Mouse (Mus musculus) adipocyte (in vitro differentiated cells): Measurements from ENCODE around the gene Gpcpd1.

ENCODE experiments used
- DNase-seq: peaks from one replicate; pipeline ENCODE4 v3.0.0-alpha.2; 2016; ENCODE audit warnings: low spot score

The Gpcpd1 gene

GRCm38 (mm10) chr2:132586006-132586405, 1.5 kb downstream of the Gpcpd1 start:
- no peak for DNase-seq

GRCm38 (mm10) chr2:132584191-132584590, 3.3 kb downstream of the Gpcpd1 start:
- no peak for DNase-seq

GRCm38 (mm10) chr2:132583126-132583525, 4.4 kb downstream of the Gpcpd1 start:
- no peak for DNase-seq

GRCm38 (mm10) chr2:132582227-132582626, 5.3 kb downstream of the Gpcpd1 start:
- peak; percentile 90 for DNase-seq

- no peak for DNase-seq
Observed at GRCm38 (mm10) chr2:132579689-132580088, 7.8 kb downstream of the Gpcpd1 start.

- DNase-seq = no peak
Observed at GRCm38 (mm10) chr2:132578711-132579110, 8.8 kb downstream of the Gpcpd1 start.

- peak; percentile 96 for DNase-seq
Observed at GRCm38 (mm10) chr2:132578059-132578458, 9.5 kb downstream of the Gpcpd1 start.

GRCm38 (mm10) chr2:132577431-132577981, 10.0 kb downstream of the Gpcpd1 start:
- peak; percentile 66 for DNase-seq

GRCm38 (mm10) chr2:132576522-132577135, 10.9 kb downstream of the Gpcpd1 start:
- peak; percentile 55 for DNase-seq

- peak; percentile 91 for DNase-seq
Observed at GRCm38 (mm10) chr2:132575759-132576439, 11.6 kb downstream of the Gpcpd1 start.

GRCm38 (mm10) chr2:132575256-132575655, 12.3 kb downstream of the Gpcpd1 start:
- peak; percentile 61 for DNase-seq

GRCm38 (mm10) chr2:132573280-132573679, 14.2 kb downstream of the Gpcpd1 start:
- DNase-seq = no peak

- DNase-seq = no peak
Observed at GRCm38 (mm10) chr2:132572651-132573050, 14.9 kb downstream of the Gpcpd1 start.

GRCm38 (mm10) chr2:132571301-132571700, 16.2 kb downstream of the Gpcpd1 start:
- DNase-seq = no peak

- DNase-seq = no peak
Observed at GRCm38 (mm10) chr2:132570869-132571268, 16.7 kb downstream of the Gpcpd1 start.

GRCm38 (mm10) chr2:132569686-132570085, 17.8 kb downstream of the Gpcpd1 start:
- DNase-seq = no peak

- DNase-seq = no peak
Observed at GRCm38 (mm10) chr2:132567414-132567813, 20.1 kb downstream of the Gpcpd1 start.

- DNase-seq = no peak
Observed at GRCm38 (mm10) chr2:132561860-132562259, 25.7 kb downstream of the Gpcpd1 start.

- DNase-seq = peak; percentile 42
Observed at GRCm38 (mm10) chr2:132527864-132528263, 59.7 kb downstream of the Gpcpd1 start.

GRCm38 (mm10) chr2:132526894-132527532, 60.5 kb downstream of the Gpcpd1 start:
- no peak for DNase-seq

GRCm38 (mm10) chr2:132526110-132526509, 61.4 kb downstream of the Gpcpd1 start:
- no peak for DNase-seq

- no peak for DNase-seq
Observed at GRCm38 (mm10) chr2:132518021-132518901, 69.3 kb downstream of the Gpcpd1 start.
